Mouse (Mus musculus) left cerebral cortex, adult 8-10 months (tissue): ENCODE data around the gene Ago4. TPM values are rescaled to one million over a fixed set of nuclear protein-coding genes. Genes with fewer than 3 reads are reported as not detected.
"Not testable (repeated sequence)": the region's sequence is repeated elsewhere in the genome, so short reads cannot be mapped to it uniquely, and the experiment has no call there.

Source experiments
- DNase-seq, 2 experiments: peaks; one replicate each; pipeline ENCODE4 v3.0.0; 2022; ENCODE audit warnings: low spot score in 2 of 2
- total RNA-seq, 4 experiments: library from RNA; stranded (reverse); gene quantifications; 2 replicates each; pipeline ENCODE4 v1.2.4; 2022

The Ago4 gene
- 1 to 10 TPM; 7.1 to 8.8 (median 7.7) TPM for total RNA-seq

GRCm38 (mm10) chr4:126532827-126533728, at the start of gene Ago4:
Gene Ago4, minus strand, starts transcription at chr4:126533472.
- DNase-seq = peak; percentile 10 to 49

GRCm38 (mm10) chr4:126579077-126579476, 45.8 kb upstream of the Ago4 start:
- DNase-seq = no peak

- no peak for DNase-seq
Observed at GRCm38 (mm10) chr4:126577920-126578319, 44.6 kb upstream of the Ago4 start.

GRCm38 (mm10) chr4:126576281-126576680, 43.0 kb upstream of the Ago4 start:
- peak in 1 of 2 experiments; percentile 46 for DNase-seq

GRCm38 (mm10) chr4:126569783-126570182, 36.5 kb upstream of the Ago4 start:
- DNase-seq = no peak

- DNase-seq = no peak
Observed at GRCm38 (mm10) chr4:126567243-126567642, 34.0 kb upstream of the Ago4 start.

- no peak for DNase-seq
Observed at GRCm38 (mm10) chr4:126563798-126564197, 30.5 kb upstream of the Ago4 start.

GRCm38 (mm10) chr4:126556809-126557711, 23.8 kb upstream of the Ago4 start, which contains the start of gene Clspn:
Gene Clspn, plus strand, starts transcription at chr4:126556935.
- DNase-seq = peak; percentile 51 to 65

GRCm38 (mm10) chr4:126554462-126554861, 21.2 kb upstream of the Ago4 start:
- DNase-seq = no peak

GRCm38 (mm10) chr4:126553685-126554084, 20.4 kb upstream of the Ago4 start:
- no peak for DNase-seq

- peak in 1 of 2 experiments; percentile 32 for DNase-seq
Observed at GRCm38 (mm10) chr4:126553105-126553504, 19.8 kb upstream of the Ago4 start.

GRCm38 (mm10) chr4:126552136-126552535, 18.9 kb upstream of the Ago4 start:
- no peak for DNase-seq

- DNase-seq = no peak
Observed at GRCm38 (mm10) chr4:126546183-126546582, 12.9 kb upstream of the Ago4 start.

GRCm38 (mm10) chr4:126545703-126546102, 12.4 kb upstream of the Ago4 start:
- no peak for DNase-seq

- no peak for DNase-seq
Observed at GRCm38 (mm10) chr4:126545016-126545415, 11.7 kb upstream of the Ago4 start.

GRCm38 (mm10) chr4:126542838-126543237, 9.6 kb upstream of the Ago4 start:
- DNase-seq = no peak

- no peak for DNase-seq
Observed at GRCm38 (mm10) chr4:126540487-126541071, 7.3 kb upstream of the Ago4 start.

- DNase-seq = no peak
Observed at GRCm38 (mm10) chr4:126536865-126537264, 3.6 kb upstream of the Ago4 start.

GRCm38 (mm10) chr4:126535631-126536030, 2.4 kb upstream of the Ago4 start:
- DNase-seq = not testable (repeated sequence)

GRCm38 (mm10) chr4:126533729-126534070, 428 bp upstream of the Ago4 start:
- DNase-seq = no peak

- no peak for DNase-seq
Observed at GRCm38 (mm10) chr4:126532292-126532691, 980 bp downstream of the Ago4 start.

GRCm38 (mm10) chr4:126526828-126527227, 6.4 kb downstream of the Ago4 start:
- no peak for DNase-seq
